Mouse (Mus musculus): ENCODE data around the gene Gps2. TPM values are rescaled to one million over a fixed set of nuclear protein-coding genes. Genes with fewer than 3 reads are reported as not detected.
A peak's percentile ranks its signal among the peaks of the same experiment; 100 is the strongest.

The Gps2 gene
- polyA plus RNA-seq, 1 experiment from 2014 or later: 42.3 TPM

DNA sequence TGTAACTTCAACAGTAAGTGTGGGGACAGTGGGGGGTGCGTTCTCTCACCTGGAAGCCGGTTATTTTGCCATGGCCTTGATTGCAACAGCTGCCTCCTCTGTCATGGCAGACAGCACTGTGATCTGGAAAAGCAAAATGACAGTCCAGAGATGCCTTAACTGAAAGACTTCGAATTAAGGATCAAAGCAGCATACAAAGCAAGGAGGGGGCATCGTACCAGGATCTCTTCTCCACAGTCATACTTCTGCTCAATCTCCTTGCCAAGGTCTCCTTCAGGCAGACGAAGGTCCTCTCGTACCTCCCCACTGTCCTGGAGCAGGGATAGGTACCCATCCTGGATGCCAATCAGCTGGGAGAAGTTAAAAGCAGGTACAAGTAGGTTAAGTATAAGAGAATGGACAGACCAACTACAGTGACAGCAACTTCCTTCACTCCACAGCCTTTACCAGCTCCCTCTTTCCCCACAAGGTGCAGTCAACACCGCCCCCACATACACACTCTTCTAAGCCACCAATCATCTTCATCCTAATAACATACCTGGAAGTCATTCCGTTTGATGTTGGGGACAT is 3.8 kb downstream of the Gps2 start:
- TF ChIP-seq CTCF (IDR thresholded peaks at IDR 0.05; ENCODE audit: low read depth): no peak
- Histone ChIP-seq H3K36me3 (ENCODE audit: control insufficient read depth, insufficient read depth) (peaks cover 47% of the 10 kb centered on the region), H3K27me3 (replicated peaks; ENCODE audit: control insufficient read depth, insufficient read depth, low read length) (no peaks in the 10 kb centered on the region), H3K27ac (ENCODE audit: low read depth, low read length) (no peak overlapping the region; the same call in 1 of the 2 replicates), H3K9ac (ENCODE audit: low read depth, low read length) (no peak overlapping the region), H3K4me1 (replicated peaks; ENCODE audit: control insufficient read depth, insufficient read depth, low read length) (0 out of 2 replicates have a peak, but pooled peaks cover 5% of the 10 kb centered on the region), H3K4me3 (ENCODE audit: low read depth, low read length) (no peak overlapping the region), H3K4me2 (replicated peaks; ENCODE audit: low read depth) (no peak overlapping the region), H3K9me3 (ENCODE audit: control insufficient read depth) (no peaks in the 10 kb centered on the region)
- ATAC-seq: no peak
- WGBS: 81% methylated on average over 8 of the region's 8 CpGs

DNA sequence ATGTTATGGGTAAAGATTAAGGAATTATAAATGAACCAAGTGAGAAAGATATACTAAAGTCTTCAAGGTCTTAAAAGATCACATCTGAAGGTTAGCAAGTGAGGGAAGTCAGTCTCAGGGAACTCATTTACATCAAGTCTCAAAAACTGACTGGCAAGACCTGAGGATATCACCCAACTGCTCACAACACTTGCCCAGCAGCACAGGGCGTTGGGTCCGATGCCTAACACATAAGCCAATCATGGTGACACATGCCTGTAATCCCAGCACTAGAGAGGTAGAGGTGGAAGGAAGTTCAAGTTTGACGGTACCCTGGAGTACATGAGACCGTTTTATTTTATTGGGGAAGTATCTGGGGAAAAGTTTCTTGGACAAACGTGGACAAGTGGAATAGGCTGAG is 4.4 kb downstream of the Gps2 start:
- Histone ChIP-seq H3K9ac (ENCODE audit: low read depth, low read length) (no peak overlapping the region), H3K27me3 (replicated peaks; ENCODE audit: control insufficient read depth, insufficient read depth, low read length) (no peaks in the 10 kb centered on the region), H3K36me3 (ENCODE audit: control insufficient read depth, insufficient read depth) (peaks cover 41% of the 10 kb centered on the region), H3K9me3 (ENCODE audit: control insufficient read depth) (no peaks in the 10 kb centered on the region), H3K4me3 (ENCODE audit: low read depth, low read length) (no peak overlapping the region), H3K27ac (ENCODE audit: low read depth, low read length) (no peak overlapping the region), H3K4me1 (replicated peaks; ENCODE audit: control insufficient read depth, insufficient read depth, low read length) (0 out of 2 replicates have a peak, but pooled peaks cover 5% of the 10 kb centered on the region), H3K4me2 (replicated peaks; ENCODE audit: low read depth) (no peak overlapping the region)
- no peak for ATAC-seq
- TF ChIP-seq CTCF (IDR thresholded peaks at IDR 0.05; ENCODE audit: low read depth): no peak
- 68% methylated on average over 5 of the region's 5 CpGs for WGBS

DNA sequence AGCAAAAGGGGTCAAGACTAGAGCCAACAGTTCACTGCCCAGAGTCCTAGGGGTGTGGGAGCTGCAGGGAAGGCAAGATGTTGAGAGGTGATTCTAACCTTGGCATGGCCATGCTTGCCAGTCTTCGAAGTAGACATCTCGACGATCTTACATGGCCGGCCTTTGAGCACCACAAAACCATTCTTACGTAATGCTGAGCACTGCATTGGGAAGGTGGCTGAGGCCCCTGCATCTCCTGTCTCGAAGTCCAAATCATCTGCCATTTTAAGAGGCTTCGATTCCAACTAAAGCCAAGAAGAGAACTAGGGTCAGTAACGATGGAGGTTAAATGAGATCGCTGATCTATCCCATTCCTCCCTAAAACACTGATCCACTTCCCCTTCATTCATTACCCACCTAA is 5.4 kb downstream of the Gps2 start:
- Histone ChIP-seq H3K9ac (ENCODE audit: low read depth, low read length) (no peak overlapping the region), H3K27me3 (replicated peaks; ENCODE audit: control insufficient read depth, insufficient read depth, low read length) (no peaks in the 10 kb centered on the region), H3K36me3 (ENCODE audit: control insufficient read depth, insufficient read depth) (peaks cover 37% of the 10 kb centered on the region), H3K4me2 (replicated peaks; ENCODE audit: low read depth) (peak overlapping the region; percentile 94), H3K9me3 (ENCODE audit: control insufficient read depth) (no peaks in the 10 kb centered on the region), H3K27ac (ENCODE audit: low read depth, low read length) (peak overlapping the region; percentile 11; the same call in 1 of the 2 replicates), H3K4me1 (replicated peaks; ENCODE audit: control insufficient read depth, insufficient read depth, low read length) (0 out of 2 replicates have a peak, but pooled peaks cover 5% of the 10 kb centered on the region), H3K4me3 (ENCODE audit: low read depth, low read length) (peak overlapping the region; percentile 70)
- ATAC-seq: no peak
- 59% methylated on average over 9 of the region's 9 CpGs for WGBS
- TF ChIP-seq CTCF (IDR thresholded peaks at IDR 0.05; ENCODE audit: low read depth): no peak

DNA sequence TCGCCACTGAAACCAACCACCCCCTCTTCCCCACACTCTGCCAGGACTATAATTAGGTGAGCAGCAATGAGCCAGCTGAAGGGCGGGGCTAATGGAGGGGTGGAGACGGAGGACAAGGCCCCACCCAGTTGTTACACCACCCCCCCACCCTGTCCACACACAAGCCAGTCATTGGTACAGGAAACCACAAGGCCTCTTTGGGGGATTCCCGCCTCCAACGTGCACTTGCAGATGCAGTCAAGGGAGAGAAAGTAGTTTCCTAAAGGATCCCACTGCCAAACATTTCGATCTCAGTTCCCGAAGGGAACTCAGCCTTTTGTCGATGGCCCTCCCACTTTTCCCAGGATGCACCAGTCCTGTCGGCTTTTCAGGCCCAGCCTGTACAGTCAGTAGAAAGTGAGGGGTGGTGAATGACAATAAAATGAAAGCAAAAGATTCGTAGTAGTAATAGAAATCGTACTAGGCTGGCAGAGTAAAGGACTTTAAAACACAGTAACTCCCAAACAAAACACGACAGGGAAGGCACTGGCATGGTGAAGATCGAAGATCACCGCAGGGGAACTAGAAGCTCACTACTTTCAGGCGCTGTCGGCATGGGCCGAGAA is 6.1 kb downstream of the Gps2 start:
- peak; percentile 20 for ATAC-seq
- H3K9me3 ChIP-seq (ENCODE audit: control insufficient read depth): no peaks in the 10 kb centered on the region
- peak overlapping the region; percentile 94 for H3K4me2 ChIP-seq (replicated peaks; ENCODE audit: low read depth)
- H3K27ac ChIP-seq (ENCODE audit: low read depth, low read length): peak overlapping the region; percentile 98
- H3K27me3 ChIP-seq (replicated peaks; ENCODE audit: control insufficient read depth, insufficient read depth, low read length): no peaks in the 10 kb centered on the region
- no peak for TF ChIP-seq CTCF (IDR thresholded peaks at IDR 0.05; ENCODE audit: low read depth)
- WGBS: under 1% methylated on average over 17 of the region's 17 CpGs
- H3K36me3 ChIP-seq (ENCODE audit: control insufficient read depth, insufficient read depth): peaks cover 37% of the 10 kb centered on the region
- H3K9ac ChIP-seq (ENCODE audit: low read depth, low read length): peak overlapping the region; percentile 87
- peak overlapping the region; percentile 70 for H3K4me3 ChIP-seq (ENCODE audit: low read depth, low read length)
- 0 out of 2 replicates have a peak, but pooled peaks cover 5% of the 10 kb centered on the region for H3K4me1 ChIP-seq (replicated peaks; ENCODE audit: control insufficient read depth, insufficient read depth, low read length)

DNA sequence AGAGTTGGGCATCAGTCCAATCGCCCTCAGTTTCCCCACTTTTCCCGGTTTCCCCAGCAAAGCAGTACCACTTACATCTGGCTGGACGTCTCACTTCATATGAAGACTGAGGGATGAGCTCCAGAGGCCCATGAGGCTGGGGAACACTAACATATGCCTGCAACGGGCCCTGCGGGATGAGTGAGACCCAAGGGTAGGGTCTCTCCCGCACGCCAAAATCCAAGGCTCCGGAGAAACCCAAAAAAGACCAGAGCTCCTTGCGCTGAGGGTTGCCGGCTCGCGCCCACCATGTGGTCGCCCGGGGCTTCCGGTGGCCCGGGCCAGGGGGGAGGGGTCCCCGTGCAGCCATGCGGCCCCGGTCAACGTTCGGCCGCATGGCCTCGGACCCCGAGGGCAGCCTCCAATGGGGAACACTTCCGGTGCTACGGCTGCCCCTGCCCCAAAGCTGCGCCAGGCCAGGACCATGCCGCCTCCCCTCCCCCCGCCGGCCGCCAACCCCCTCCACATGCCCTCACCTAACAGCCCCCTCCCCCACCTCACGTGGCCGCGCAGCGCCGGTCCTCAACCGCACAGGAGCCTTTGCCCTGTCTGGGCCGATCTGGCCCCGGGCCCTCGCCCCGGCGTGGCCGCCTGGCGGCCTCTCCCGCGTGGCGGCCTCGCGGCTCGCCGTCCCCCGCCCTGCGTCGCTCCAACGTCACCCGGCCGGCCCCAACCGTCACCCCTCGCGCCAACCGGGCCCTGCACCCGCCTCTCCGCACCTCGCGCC is 6.8 kb downstream of the Gps2 start:
- Histone ChIP-seq H3K4me2 (replicated peaks; ENCODE audit: low read depth) (peak overlapping the region; percentile 94), H3K4me1 (replicated peaks; ENCODE audit: control insufficient read depth, insufficient read depth, low read length) (0 out of 2 replicates have a peak, but pooled peaks cover 5% of the 10 kb centered on the region), H3K27ac (ENCODE audit: low read depth, low read length) (peak overlapping the region; percentile 98), H3K9me3 (ENCODE audit: control insufficient read depth) (no peaks in the 10 kb centered on the region), H3K9ac (ENCODE audit: low read depth, low read length) (peak overlapping the region; percentile 87), H3K36me3 (ENCODE audit: control insufficient read depth, insufficient read depth) (peaks cover 36% of the 10 kb centered on the region), H3K27me3 (replicated peaks; ENCODE audit: control insufficient read depth, insufficient read depth, low read length) (no peaks in the 10 kb centered on the region), H3K4me3 (ENCODE audit: low read depth, low read length) (peak overlapping the region; percentile 70)
- under 1% methylated on average over 62 of the region's 65 CpGs for WGBS
- peak; percentile 32 for ATAC-seq
- TF ChIP-seq CTCF (IDR thresholded peaks at IDR 0.05; ENCODE audit: low read depth): no peak; the same call in 1 of the 2 replicates
